Mouse (Mus musculus): ENCODE measurements at regions not wholly inside any gene's neighbourhood (a gene's known extent, or its start where the extent isn't known, plus 50 kb on each side); places are given as distances from the start of the nearest gene placed in this dataset.

GRCm38 (mm10) chr4:106168741-106169140 is 147.3 kb upstream of the Usp24 start:
- no peak for DNase-seq (ENCODE audit: low spot score in 2 of 2)

GRCm38 (mm10) chr4:106169466-106169865 is 146.5 kb upstream of the Usp24 start:
- no peak for DNase-seq (ENCODE audit: low spot score in 2 of 2)

- no peak for DNase-seq (ENCODE audit: low spot score in 2 of 2)
Observed at GRCm38 (mm10) chr4:106170731-106171130, 145.3 kb upstream of the Usp24 start.

GRCm38 (mm10) chr4:106175352-106175751 is 140.7 kb upstream of the Usp24 start:
- DNase-seq (ENCODE audit: low spot score in 2 of 2), result peak; percentile 53 to 78

- peak in 1 of 2 experiments; percentile 18 for DNase-seq (ENCODE audit: low spot score in 2 of 2)
Observed at GRCm38 (mm10) chr4:106185745-106186501, 130.1 kb upstream of the Usp24 start.

- peak in 1 of 2 experiments; percentile 25 for DNase-seq (ENCODE audit: low spot score in 2 of 2)
Observed at GRCm38 (mm10) chr4:106186684-106187083, 129.3 kb upstream of the Usp24 start.

- no peak for DNase-seq (ENCODE audit: low spot score in 2 of 2)
Observed at GRCm38 (mm10) chr4:106190248-106190647, 125.8 kb upstream of the Usp24 start.

GRCm38 (mm10) chr4:106191331-106191730 is 124.7 kb upstream of the Usp24 start:
- peak in 1 of 2 experiments; percentile 7 for DNase-seq (ENCODE audit: low spot score in 2 of 2)

GRCm38 (mm10) chr4:106191843-106192242 is 124.2 kb upstream of the Usp24 start:
- no peak for DNase-seq (ENCODE audit: low spot score in 2 of 2)

GRCm38 (mm10) chr4:106193204-106193945 is 122.6 kb upstream of the Usp24 start:
- no peak for DNase-seq (ENCODE audit: low spot score in 2 of 2)

- no peak for DNase-seq (ENCODE audit: low spot score in 2 of 2)
Observed at GRCm38 (mm10) chr4:106195497-106196166, 120.4 kb upstream of the Usp24 start.

GRCm38 (mm10) chr4:106199833-106200232 is 116.2 kb upstream of the Usp24 start:
- DNase-seq (ENCODE audit: low spot score in 2 of 2), result peak; percentile 43 to 49

- DNase-seq (ENCODE audit: low spot score in 2 of 2), result no peak
Observed at GRCm38 (mm10) chr4:106200241-106200640, 115.8 kb upstream of the Usp24 start.

- DNase-seq (ENCODE audit: low spot score in 2 of 2), result no peak
Observed at GRCm38 (mm10) chr4:106202554-106202953, 113.5 kb upstream of the Usp24 start.

GRCm38 (mm10) chr4:106205200-106205599 is 110.8 kb upstream of the Usp24 start:
- DNase-seq (ENCODE audit: low spot score in 2 of 2), result no peak

GRCm38 (mm10) chr4:106206023-106206422 is 110.0 kb upstream of the Usp24 start:
- no peak for DNase-seq (ENCODE audit: low spot score in 2 of 2)

- DNase-seq (ENCODE audit: low spot score in 2 of 2), result no peak
Observed at GRCm38 (mm10) chr4:106209465-106209864, 106.5 kb upstream of the Usp24 start.

GRCm38 (mm10) chr4:106209975-106210374 is 106.0 kb upstream of the Usp24 start:
- no peak for DNase-seq (ENCODE audit: low spot score in 2 of 2)

- DNase-seq (ENCODE audit: low spot score in 2 of 2), result no peak
Observed at GRCm38 (mm10) chr4:106214170-106214569, 101.8 kb upstream of the Usp24 start.

GRCm38 (mm10) chr4:106220621-106221020 is 95.4 kb upstream of the Usp24 start:
- peak in 1 of 2 experiments; percentile 24 for DNase-seq (ENCODE audit: low spot score in 2 of 2)

GRCm38 (mm10) chr4:106225184-106225862 is 90.7 kb upstream of the Usp24 start:
- peak; percentile 50 to 76 for DNase-seq (ENCODE audit: low spot score in 2 of 2)

- DNase-seq (ENCODE audit: low spot score in 2 of 2), result peak; percentile 40 to 56
Observed at GRCm38 (mm10) chr4:106227428-106227827, 88.6 kb upstream of the Usp24 start.
